Mouse (Mus musculus): ENCODE results near the gene Unc119.

DNA sequence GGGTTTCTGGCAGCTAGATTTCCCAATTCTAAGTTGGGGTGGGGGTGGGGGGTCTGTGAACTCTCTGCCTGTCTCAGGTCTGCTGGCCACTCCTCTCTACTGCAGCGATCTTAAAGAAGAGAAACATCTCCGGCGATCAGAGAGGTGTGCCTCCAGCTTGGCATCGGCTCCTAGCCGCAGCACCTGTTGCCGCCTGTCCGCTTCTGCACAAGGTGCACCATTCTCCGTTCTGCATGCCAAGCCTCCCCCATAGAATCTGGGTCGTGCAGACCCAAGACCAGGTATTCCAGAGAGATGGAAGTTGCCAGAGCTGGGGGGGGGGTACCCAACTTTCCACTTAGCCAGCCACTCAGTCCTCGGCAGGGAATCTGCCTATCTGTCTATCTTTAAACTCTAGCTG is 42.5 kb downstream of the Unc119 start:
- no peak for TF ChIP-seq CTCF (conservative IDR thresholded peaks at IDR 0.05; ENCODE audit: low read length)
- no peak for TF ChIP-seq NANOG (IDR thresholded peaks at IDR 0.05; ENCODE audit: borderline replicate concordance, low read length)

Data from E14TG2a.4 (cell line).